Mouse (Mus musculus) liver, adult 2 months (tissue): ENCODE results near the gene Herc2.

ENCODE experiments used
- CTCF ChIP-seq: fragments of 200-500 bp; IDR thresholded peaks from 2 replicates; pipeline ENCODE4 v1.5.1; 2011; ENCODE audit warnings: low read depth, low read length, control low read depth
- POLR2A ChIP-seq: fragments of 200-500 bp; IDR thresholded peaks from 2 replicates; pipeline ENCODE4 v1.6.1; 2011; ENCODE audit warnings: low read length, control low read depth; ENCODE audit not compliant: insufficient read depth; ENCODE audit errors: extremely low read depth

DNA sequence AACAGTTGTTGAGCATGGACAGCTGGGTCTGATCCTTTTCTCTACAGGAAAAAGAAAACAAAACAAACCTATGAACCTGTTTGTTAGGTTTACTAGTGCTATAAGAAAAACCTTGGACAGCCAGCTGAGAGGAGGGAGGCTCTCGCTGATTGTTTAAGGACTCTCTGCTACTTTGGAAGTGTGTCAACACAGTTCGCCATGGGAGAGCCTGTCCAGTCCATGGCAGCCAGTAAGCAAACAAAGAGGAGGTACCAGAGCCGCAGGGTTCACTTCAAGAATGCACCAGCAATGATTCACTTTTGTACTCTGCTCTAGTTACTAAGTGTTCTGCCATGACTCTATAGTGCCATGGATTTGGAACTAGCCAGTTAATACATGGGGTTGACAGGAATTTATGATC lies 39.1 kb downstream of the Herc2 start:
- TF ChIP-seq CTCF (no peak), POLR2A (no peak)
